Mouse (Mus musculus) hindbrain, embryonic 15.5 days (tissue): ENCODE data around the gene A530064D06Rik. TPM values are rescaled to one million over a fixed set of nuclear protein-coding genes. Genes with fewer than 3 reads are reported as not detected.
A peak's percentile ranks its signal among the peaks of the same experiment; 100 is the strongest.

ENCODE experiments used
- ATAC-seq: fragments of 200-750 bp; cut with Nextera tagmentation; 2 replicates; pipeline ENCODE4 v1.8.0; 2017; ENCODE audit warnings: low read depth, moderate number of reproducible peaks, moderate TSS enrichment; ENCODE audit not compliant: low FRiP score
- H3K27ac ChIP-seq: fragments of 300-500 bp; sonication (generic); replicated peaks from 2 replicates; pipeline ENCODE4 v1.5.1; 2015; ENCODE audit warnings: mild to moderate bottlenecking, inconsistent platforms
- H3K27me3 ChIP-seq: fragments of 300-500 bp; sonication (generic); 2 replicates; pipeline ENCODE4 v1.6.1; 2015; ENCODE audit warnings: control low read depth, inconsistent platforms
- H3K36me3 ChIP-seq: fragments of 300-500 bp; sonication (generic); 2 replicates; pipeline ENCODE4 v1.6.1; 2015; ENCODE audit warnings: control low read depth, inconsistent platforms
- H3K4me1 ChIP-seq: fragments of 300-500 bp; sonication (generic); replicated peaks from 2 replicates; pipeline ENCODE4 v1.6.1; 2015; ENCODE audit warnings: control low read depth, inconsistent platforms
- H3K4me2 ChIP-seq: fragments of 300-500 bp; sonication (generic); 2 replicates; pipeline ENCODE4 v1.6.1; 2015; ENCODE audit warnings: moderate library complexity, mild to moderate bottlenecking, inconsistent platforms
- H3K4me3 ChIP-seq: fragments of 300-500 bp; sonication (generic); 2 replicates; pipeline ENCODE4 v1.5.1; 2015; ENCODE audit warnings: mild to moderate bottlenecking, inconsistent platforms
- H3K9ac ChIP-seq: fragments of 300-500 bp; sonication (generic); 2 replicates; pipeline ENCODE4 v1.6.1; 2015; ENCODE audit warnings: inconsistent platforms
- H3K9me3 ChIP-seq: fragments of 300-500 bp; sonication (generic); 2 replicates; pipeline ENCODE4 v1.6.1; 2016; ENCODE audit warnings: control low read depth, inconsistent platforms
- WGBS: fragments of 180-500 bp; shearing (Covaris S2); methylation state at CpG from one replicate; pipeline ENCODE4 v1.1.7; 2015; 5-methylcytosine and 5-hydroxymethylcytosine counted together
- polyA plus RNA-seq: library from polyadenylated mRNA; unstranded; fragments of >200 nt; fragmentation: Nextera tagmentation; extraction: Ambion mirVana; gene quantifications from 2 replicates; pipeline ENCODE4 v1.2.1, GENCODE M21; 2015

Gene A530064D06Rik
- polyA plus RNA-seq, 1 experiment from 2014 or later: not detected

- H3K4me1 ChIP-seq: no peaks in the 10 kb centered on the region
- H3K36me3 ChIP-seq: no peaks in the 10 kb centered on the region
- H3K27ac ChIP-seq: no peak overlapping the region
- no peak overlapping the region for H3K4me2 ChIP-seq
- H3K27me3 ChIP-seq: no peaks in the 10 kb centered on the region
- no peak for ATAC-seq
- H3K4me3 ChIP-seq: no peak overlapping the region
- H3K9ac ChIP-seq: no peak overlapping the region
- WGBS: 42% methylated on average over 8 of the region's 8 CpGs
- H3K9me3 ChIP-seq: no peaks in the 10 kb centered on the region
Measured at GRCm38 (mm10) chr17:48110547-48111287, 56.4 kb downstream of the A530064D06Rik start.

- H3K27me3 ChIP-seq: no peaks in the 10 kb centered on the region
- no peak overlapping the region for H3K27ac ChIP-seq
- H3K4me3 ChIP-seq: no peak overlapping the region
- H3K36me3 ChIP-seq: no peaks in the 10 kb centered on the region
- H3K9me3 ChIP-seq: no peaks in the 10 kb centered on the region
- H3K4me2 ChIP-seq: no peak overlapping the region
- WGBS: 81% methylated on average over 3 of the region's 3 CpGs
- no peak overlapping the region for H3K9ac ChIP-seq
- H3K4me1 ChIP-seq: no peaks in the 10 kb centered on the region
- ATAC-seq: no peak
Measured at GRCm38 (mm10) chr17:48108520-48108919, 58.6 kb downstream of the A530064D06Rik start.

GRCm38 (mm10) chr17:48107862-48108261 lies 59.2 kb downstream of the A530064D06Rik start:
- H3K27ac ChIP-seq: no peak overlapping the region
- WGBS: 63% methylated on average over 6 of the region's 6 CpGs
- ATAC-seq: no peak
- H3K27me3 ChIP-seq: peaks cover under 1% of the 10 kb centered on the region; the same call in 1 of the 2 replicates
- no peaks in the 10 kb centered on the region for H3K36me3 ChIP-seq
- H3K9me3 ChIP-seq: no peaks in the 10 kb centered on the region
- no peak overlapping the region for H3K4me3 ChIP-seq
- H3K4me1 ChIP-seq: no peaks in the 10 kb centered on the region
- H3K9ac ChIP-seq: no peak overlapping the region
- no peak overlapping the region for H3K4me2 ChIP-seq

- Histone ChIP-seq H3K4me2 (no peak overlapping the region), H3K9me3 (no peaks in the 10 kb centered on the region), H3K27me3 (peaks cover 4% of the 10 kb centered on the region; the same call in 1 of the 2 replicates), H3K4me1 (no peaks in the 10 kb centered on the region), H3K36me3 (no peaks in the 10 kb centered on the region), H3K27ac (no peak overlapping the region), H3K9ac (no peak overlapping the region), H3K4me3 (no peak overlapping the region)
- ATAC-seq: no peak
- 37% methylated on average over 4 of the region's 4 CpGs for WGBS
Measured at GRCm38 (mm10) chr17:48107333-48107732, 59.7 kb downstream of the A530064D06Rik start.

GRCm38 (mm10) chr17:48100441-48101417 lies 66.3 kb downstream of the A530064D06Rik start:
- peak; percentile 82 for ATAC-seq
- peaks cover 37% of the 10 kb centered on the region for H3K4me1 ChIP-seq
- no peaks in the 10 kb centered on the region for H3K36me3 ChIP-seq
- no peak overlapping the region for H3K27ac ChIP-seq
- peaks cover 45% of the 10 kb centered on the region for H3K27me3 ChIP-seq
- no peaks in the 10 kb centered on the region for H3K9me3 ChIP-seq
- peak overlapping the region; percentile 28 for H3K4me3 ChIP-seq
- peak overlapping the region; percentile 54 for H3K4me2 ChIP-seq
- whole genome bisulfite sequencing: 13% methylated on average over 21 of the region's 21 CpGs
- no peak overlapping the region for H3K9ac ChIP-seq

GRCm38 (mm10) chr17:48099312-48099711 lies 67.8 kb downstream of the A530064D06Rik start:
- Histone ChIP-seq H3K4me3 (no peak overlapping the region), H3K4me2 (no peak overlapping the region), H3K9ac (no peak overlapping the region), H3K27ac (no peak overlapping the region), H3K36me3 (no peaks in the 10 kb centered on the region), H3K27me3 (peaks cover 58% of the 10 kb centered on the region), H3K4me1 (peaks cover 45% of the 10 kb centered on the region), H3K9me3 (no peaks in the 10 kb centered on the region)
- no peak for ATAC-seq
- WGBS: 12% methylated on average over 11 of the region's 11 CpGs

Other genes starting within 250 kb of the A530064D06Rik start
- 34.3 and 42.2 TPM in 2 replicates for gene Foxp4, start 242.6 kb downstream of the A530064D06Rik start, polyA plus RNA-seq
- gene 1700122O11Rik, start 129.0 kb downstream of the A530064D06Rik start, polyA plus RNA-seq: not detected in 2 replicates
- gene 1700067P10Rik, start 78.0 kb downstream of the A530064D06Rik start, polyA plus RNA-seq: not detected in 2 replicates
- gene 9830107B12Rik, start 21.0 kb downstream of the A530064D06Rik start, polyA plus RNA-seq: not detected in 2 replicates
- not detected in 2 replicates for gene Trem1, start 65.5 kb upstream of the A530064D06Rik start, polyA plus RNA-seq
- not detected in 2 replicates for gene Trem3, start 80.5 kb upstream of the A530064D06Rik start, polyA plus RNA-seq
- gene Treml4, start 97.0 kb upstream of the A530064D06Rik start, polyA plus RNA-seq: 0.30 and 1.1 TPM in 2 replicates
- 0.13 and 0.21 TPM in 2 replicates for gene Treml2, start 132.2 kb upstream of the A530064D06Rik start, polyA plus RNA-seq
- 0.05 and 0.24 TPM in 2 replicates for gene B430306N03Rik, start 148.9 kb upstream of the A530064D06Rik start, polyA plus RNA-seq
- gene Trem2, start 179.1 kb upstream of the A530064D06Rik start, polyA plus RNA-seq: 4.2 and 4.9 TPM in 2 replicates
- 0.47 and 0.61 TPM in 2 replicates for gene Treml1, start 192.6 kb upstream of the A530064D06Rik start, polyA plus RNA-seq
- gene Nfya, start 242.6 kb upstream of the A530064D06Rik start, polyA plus RNA-seq: 11.1 and 11.6 TPM in 2 replicates
- gene Oard1, start 242.7 kb upstream of the A530064D06Rik start, polyA plus RNA-seq: 35.1 TPM in 2 replicates